Mouse (Mus musculus) heart, adult 2 months (tissue): ENCODE data around the gene Mrgpra2b.

ENCODE experiments used
- CTCF ChIP-seq: fragments of 200-600 bp; IDR thresholded peaks from 2 replicates; pipeline ENCODE4 v1.8.1; 2022; ENCODE audit warnings: antibody characterized with exemption, mild to moderate bottlenecking, moderate library complexity
- POLR2A ChIP-seq: fragments of 200-500 bp; IDR thresholded peaks from 2 replicates; pipeline ENCODE4 v1.6.1; 2011; ENCODE audit warnings: mild to moderate bottlenecking, low read depth, low read length, control low read depth; ENCODE audit not compliant: insufficient read depth

GRCm38 (mm10) chr7:47515050-47515449, 13.6 kb downstream of the Mrgpra2b start:
- TF ChIP-seq CTCF = no peak
- TF ChIP-seq POLR2A = no peak
